Mouse (Mus musculus): ENCODE data around the gene Stk4.

DNA sequence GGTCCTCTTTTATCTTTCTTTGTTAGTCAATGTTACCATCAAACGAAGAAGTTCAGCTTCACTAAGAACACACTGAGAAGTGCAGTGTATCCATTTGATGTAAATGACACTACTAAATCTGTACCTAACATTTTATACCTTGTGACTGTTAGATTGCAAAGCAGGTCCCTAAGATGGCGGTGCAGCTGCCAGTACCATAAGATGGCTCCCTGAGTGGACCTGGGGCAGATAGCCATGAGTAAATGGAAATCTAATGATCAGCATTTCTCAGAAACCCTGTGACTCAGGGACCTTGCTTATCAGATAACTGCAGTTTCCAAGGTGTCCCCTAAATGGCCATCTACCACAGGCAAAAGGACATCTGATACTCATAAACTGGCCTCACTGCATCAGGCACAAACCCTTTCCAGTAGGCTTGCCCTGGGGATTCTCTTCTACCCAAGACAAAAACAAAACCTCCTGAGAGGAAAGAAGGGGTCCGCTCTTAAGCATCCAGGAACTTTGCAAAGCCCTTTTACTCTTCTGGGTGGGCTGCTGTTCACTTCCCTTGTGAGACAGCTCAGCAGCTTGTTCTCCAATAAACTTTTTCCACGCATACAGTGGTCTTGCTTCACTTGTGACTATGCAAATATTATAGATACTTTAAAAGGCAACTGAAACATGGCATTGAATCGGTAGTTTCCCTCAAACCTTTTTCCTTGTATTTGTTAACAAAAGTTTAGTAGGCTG, 126.0 kb downstream of the Stk4 start:
- no peak for TF ChIP-seq POLR2A (IDR thresholded peaks at IDR 0.05; ENCODE audit: low read depth, low read length)
- TF ChIP-seq CTCF (IDR thresholded peaks at IDR 0.05; ENCODE audit: extremely low read depth, insufficient read length, insufficient replicate concordance, low read depth, low read length) = no peak
